In the genomic region with DNA sequence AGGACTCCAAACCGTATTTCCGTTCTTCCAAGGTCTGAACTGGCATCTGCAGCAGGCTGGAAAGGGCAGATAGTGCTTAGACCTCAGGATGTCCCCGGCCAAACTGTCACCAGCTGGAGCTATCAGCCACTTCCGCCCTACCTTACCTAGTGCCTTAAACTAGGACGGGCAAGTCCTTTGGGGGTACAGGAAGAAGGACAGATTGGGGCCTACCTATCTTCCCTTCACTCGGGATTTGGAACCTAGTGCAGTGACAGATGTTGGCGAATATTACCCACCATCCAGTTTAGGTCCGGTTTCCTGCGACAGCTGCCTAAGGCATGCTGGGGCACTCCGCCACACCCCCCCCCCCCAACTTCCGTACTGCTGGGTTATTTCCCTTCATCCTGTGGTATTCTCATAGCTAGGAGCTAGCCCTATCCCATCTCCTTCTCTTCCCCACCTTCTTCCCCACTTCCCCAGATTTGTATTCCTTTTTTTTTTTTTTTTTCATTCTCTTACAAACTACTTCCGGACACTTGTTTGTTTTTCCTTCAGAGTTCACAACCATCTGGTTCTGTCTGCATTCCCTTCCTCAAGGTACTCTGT, we compare ENCODE assay signal across 8 mouse cellular contexts. TPM values are rescaled to one million over a fixed set of nuclear protein-coding genes. Genes with fewer than 3 reads are reported as not detected.
A peak's percentile ranks its signal among the peaks of the same experiment; 100 is the strongest.
DNase-seq lines count a peak whose midpoint lies in the region; ATAC-seq lines count a peak whose summit lies in the region.

A gene (plus strand): TSS at position 538 of the 588 bp plus-strand sequence.

- peak within 1 kb of the TSS; percentile 84 for H3K4me2 ChIP-seq in lung, embryonic 15.5 days
- H3K4me2 ChIP-seq in forebrain, embryonic 14.5 days (ENCODE audit: low read length) = peak within 1 kb of the TSS; percentile 46
- peak within 1 kb of the TSS; percentile 50 for H3K4me2 ChIP-seq in neural tube, embryonic 13.5 days

- peak within 1 kb of the TSS; percentile 32 for H3K9ac ChIP-seq in lung, embryonic 15.5 days
- H3K9ac ChIP-seq in forebrain, embryonic 14.5 days (ENCODE audit: low read length) = no peak within 1 kb of the TSS
- H3K9ac ChIP-seq in neural tube, embryonic 13.5 days = 0 out of 2 replicates have a peak within 1 kb of the TSS, but pooled peaks have one; percentile 14

- no peak within 1 kb of the TSS for H3K27ac ChIP-seq in lung, embryonic 15.5 days
- H3K27ac ChIP-seq in forebrain, embryonic 14.5 days (ENCODE audit: low read depth, low read length) = no peak within 1 kb of the TSS
- 0 out of 2 replicates have a peak within 1 kb of the TSS, but pooled peaks have one; percentile 33 for H3K27ac ChIP-seq in neural tube, embryonic 13.5 days (replicated peaks)

- peaks cover 13% of the 10 kb centered on the region for H3K4me1 ChIP-seq in lung, embryonic 15.5 days
- H3K4me1 ChIP-seq in forebrain, embryonic 14.5 days (ENCODE audit: control insufficient read depth, insufficient read depth, low read length) = no peaks in the 10 kb centered on the region
- H3K4me1 ChIP-seq in neural tube, embryonic 13.5 days (replicated peaks) = peaks cover 11% of the 10 kb centered on the region

- peak; percentile 43; the same call in 1 of the 2 replicates for ATAC-seq in lung, embryonic 15.5 days (ENCODE audit: borderline replicate concordance, extremely low read depth, low FRiP score, low TSS enrichment)
- ATAC-seq in forebrain, embryonic 14.5 days = peak; percentile 18; the same call in 1 of the 2 replicates
- ATAC-seq in neural tube, embryonic 13.5 days (ENCODE audit: low read depth) = peak; percentile 50

- 35% methylated on average over 12 of the region's 12 CpGs for WGBS in lung, embryonic 15.5 days
- 57% methylated on average over 12 of the region's 12 CpGs for WGBS in forebrain, embryonic 14.5 days
- 49% methylated on average over 12 of the region's 12 CpGs for WGBS in neural tube, embryonic 13.5 days

- H3K36me3 ChIP-seq in lung, embryonic 15.5 days = no peaks in the 10 kb centered on the region
- H3K36me3 ChIP-seq in forebrain, embryonic 14.5 days (ENCODE audit: control insufficient read depth, insufficient read depth, low read length) = no peaks in the 10 kb centered on the region
- no peaks in the 10 kb centered on the region for H3K36me3 ChIP-seq in neural tube, embryonic 13.5 days

- no peaks in the 10 kb centered on the region for H3K27me3 ChIP-seq in lung, embryonic 15.5 days
- H3K27me3 ChIP-seq in forebrain, embryonic 14.5 days (replicated peaks; ENCODE audit: control insufficient read depth, insufficient read depth, low read length) = no peaks in the 10 kb centered on the region
- no peaks in the 10 kb centered on the region for H3K27me3 ChIP-seq in neural tube, embryonic 13.5 days

- DNase-seq in lung, postnatal 10 days = no peak
- no peak for DNase-seq in forebrain, embryonic 14.5 days (ENCODE audit: low spot score)
- DNase-seq in liver = peak; percentile 22
- no peak for DNase-seq in layer of hippocampus, adult 18-20 months (ENCODE audit: low spot score in 2 of 2)
- no peak for DNase-seq in ovary, postnatal 10 days (ENCODE audit: low spot score)
- no peak for DNase-seq in cerebellum, adult 11 months

- H3K4me3 ChIP-seq in lung, embryonic 15.5 days = peak within 1 kb of the TSS; percentile 38
- H3K4me3 ChIP-seq in forebrain, embryonic 14.5 days (ENCODE audit: low read depth, low read length) = peak within 1 kb of the TSS; percentile 8
- H3K4me3 ChIP-seq in neural tube, embryonic 13.5 days = peak within 1 kb of the TSS; percentile 24

- H3K9me3 ChIP-seq in lung, embryonic 15.5 days = no peaks in the 10 kb centered on the region
- no peaks in the 10 kb centered on the region for H3K9me3 ChIP-seq in forebrain, embryonic 14.5 days (replicated peaks; ENCODE audit: control insufficient read depth, low read length)
- no peaks in the 10 kb centered on the region for H3K9me3 ChIP-seq in neural tube, embryonic 13.5 days

RNA-seq across cellular contexts. Expression of the gene that starts here (rescaled TPM):
- polyA plus RNA-seq in lung, embryonic 15.5 days (2015; fragmentation: Nextera tagmentation; extraction: Ambion mirVana) = 0.08 TPM in 1 of 2 replicates, not detected in the other
- polyA plus RNA-seq in forebrain, embryonic 14.5 days (2014; fragmentation: Nextera tagmentation; extraction: Ambion mirVana) = not detected in 2 replicates
- not detected in 2 replicates for polyA plus RNA-seq in neural tube, embryonic 13.5 days (2015; fragmentation: Nextera tagmentation; extraction: Ambion mirVana)
- under 1 TPM in 1 of 2 experiments, not detected in 1; 0.28 TPM for total RNA-seq in layer of hippocampus, adult 18-20 months (2021)

Comparison
In these comparisons a context has a peak if more than half of its experiments do, and no peak if none do; other contexts are left out.
1. Peak in ATAC-seq, H3K4me3 ChIP-seq, H3K9ac ChIP-seq and H3K4me2 ChIP-seq in lung, embryonic 15.5 days; RNA of the gene not detected or under 1 TPM.
2. Peak in ATAC-seq, H3K4me3 ChIP-seq and H3K4me2 ChIP-seq in forebrain, embryonic 14.5 days; RNA of the gene not detected or under 1 TPM.
3. Peak in ATAC-seq, H3K4me3 ChIP-seq, H3K27ac ChIP-seq, H3K9ac ChIP-seq and H3K4me2 ChIP-seq in neural tube, embryonic 13.5 days; RNA of the gene not detected or under 1 TPM.